Mouse (Mus musculus): Measurements from ENCODE around the gene Mtfp1. TPM values are rescaled to one million over a fixed set of nuclear protein-coding genes. Genes with fewer than 3 reads are reported as not detected.

Gene Mtfp1
- polyA plus RNA-seq, 1 experiment from 2014 or later = 7.7 TPM

- Histone ChIP-seq H3K4me2 (no peak overlapping the region), H3K9ac (no peak overlapping the region), H3K9me3 (no peaks in the 10 kb centered on the region), H3K36me3 (no peaks in the 10 kb centered on the region), H3K4me1 (no peaks in the 10 kb centered on the region), H3K4me3 (no peak overlapping the region), H3K27me3 (peaks cover 4% of the 10 kb centered on the region; the same call in 1 of the 2 replicates), H3K27ac (no peak overlapping the region)
- WGBS = 61% methylated on average over 1 of the region's 1 CpGs
- no peak for ATAC-seq (ENCODE audit: insufficient number of reproducible peaks, insufficient read depth, low FRiP score, low TSS enrichment, low read depth)
Measured at GRCm38 (mm10) chr11:4069664-4070063, 25.6 kb downstream of the Mtfp1 start.

DNA sequence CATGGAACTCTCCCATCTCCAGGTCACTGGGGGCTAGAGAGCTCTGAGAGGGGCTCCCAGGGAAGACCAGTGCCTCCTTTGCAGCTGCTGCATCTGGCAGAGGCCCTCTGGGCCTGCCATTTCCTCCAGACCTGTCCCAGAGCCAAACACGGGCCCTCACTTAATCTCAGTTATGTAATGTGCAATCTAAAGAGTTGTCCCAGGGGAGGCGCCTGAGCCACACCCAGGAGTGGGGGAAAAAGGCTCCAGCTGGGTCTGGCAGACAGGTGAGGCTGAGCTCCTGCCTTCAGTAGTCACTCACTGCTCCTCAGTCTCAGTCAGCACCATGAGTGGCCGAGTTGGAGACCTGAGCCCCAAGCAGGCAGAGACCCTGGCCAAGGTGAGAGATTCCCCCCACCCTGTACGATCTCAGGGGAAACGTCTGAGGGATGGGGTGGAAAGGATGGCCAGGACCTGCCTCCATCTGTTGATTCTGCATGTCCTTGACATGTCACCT, 30.6 kb downstream of the Mtfp1 start, which contains the start of gene Sec14l3:
Gene Sec14l3 (plus strand): TSS at position 215 of the 496 bp plus-strand sequence.
- H3K4me2 ChIP-seq = no peak within 1 kb of the TSS
- H3K4me1 ChIP-seq = peaks cover 6% of the 10 kb centered on the region; the same call in 1 of the 2 replicates
- no peaks in the 10 kb centered on the region for H3K36me3 ChIP-seq
- 69% methylated on average over 5 of the region's 5 CpGs for WGBS
- H3K27ac ChIP-seq = no peak within 1 kb of the TSS
- no peak within 1 kb of the TSS for H3K4me3 ChIP-seq
- ATAC-seq (ENCODE audit: insufficient number of reproducible peaks, insufficient read depth, low FRiP score, low TSS enrichment, low read depth) = no peak
- H3K27me3 ChIP-seq = peaks cover 4% of the 10 kb centered on the region; the same call in 1 of the 2 replicates
- H3K9ac ChIP-seq = no peak within 1 kb of the TSS
- H3K9me3 ChIP-seq = no peaks in the 10 kb centered on the region

DNA sequence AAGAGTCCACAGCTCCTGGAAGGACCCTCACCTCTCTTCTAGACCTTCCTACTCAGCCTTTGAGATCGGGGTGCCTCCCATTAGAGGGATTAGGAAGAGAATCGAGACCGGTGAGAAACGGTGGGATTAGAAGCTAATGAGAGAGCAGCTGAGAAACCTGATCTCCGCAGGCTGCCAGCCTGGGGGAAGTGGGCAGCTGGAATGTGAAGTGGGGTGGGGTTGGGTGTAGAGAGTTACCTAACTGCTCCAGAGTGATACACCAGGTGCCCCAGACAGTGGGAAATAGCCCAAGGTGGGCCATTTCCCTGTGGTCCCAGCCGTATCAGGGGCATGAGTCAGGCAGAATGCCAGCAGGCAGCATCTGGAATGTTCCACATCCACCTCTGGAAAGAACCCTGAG, 32.3 kb downstream of the Mtfp1 start:
- H3K4me1 ChIP-seq = peaks cover 6% of the 10 kb centered on the region; the same call in 1 of the 2 replicates
- no peaks in the 10 kb centered on the region for H3K36me3 ChIP-seq
- no peak for ATAC-seq (ENCODE audit: insufficient number of reproducible peaks, insufficient read depth, low FRiP score, low TSS enrichment, low read depth)
- no peak overlapping the region for H3K4me3 ChIP-seq
- no peak overlapping the region for H3K27ac ChIP-seq
- peaks cover 4% of the 10 kb centered on the region; the same call in 1 of the 2 replicates for H3K27me3 ChIP-seq
- H3K4me2 ChIP-seq = no peak overlapping the region
- WGBS = 27% methylated on average over 6 of the region's 6 CpGs
- no peak overlapping the region for H3K9ac ChIP-seq
- H3K9me3 ChIP-seq = no peaks in the 10 kb centered on the region

DNA sequence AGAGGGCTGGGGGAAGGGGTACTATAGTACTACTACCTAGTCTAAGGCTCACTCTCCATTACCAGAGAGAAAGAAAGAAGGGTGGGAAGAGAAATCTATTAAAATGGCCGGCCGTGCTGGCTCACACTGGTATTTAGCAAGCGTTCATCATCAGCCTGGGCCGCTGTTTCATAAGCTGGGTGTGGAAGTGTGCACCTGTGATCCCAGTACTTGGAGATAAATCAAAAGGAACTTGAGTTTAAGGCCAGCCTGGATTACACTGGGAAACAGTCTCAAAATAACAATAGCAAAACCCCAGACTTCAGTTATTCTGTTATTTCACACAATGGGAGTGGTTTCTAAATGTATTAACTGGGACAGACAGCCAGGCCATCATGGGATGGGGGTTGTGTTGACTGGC, 32.7 kb downstream of the Mtfp1 start:
- no peak for ATAC-seq (ENCODE audit: insufficient number of reproducible peaks, insufficient read depth, low FRiP score, low TSS enrichment, low read depth)
- Histone ChIP-seq H3K9ac (no peak overlapping the region), H3K4me2 (no peak overlapping the region), H3K9me3 (no peaks in the 10 kb centered on the region), H3K4me1 (peaks cover 6% of the 10 kb centered on the region; the same call in 1 of the 2 replicates), H3K27me3 (peaks cover 4% of the 10 kb centered on the region; the same call in 1 of the 2 replicates), H3K4me3 (no peak overlapping the region), H3K36me3 (no peaks in the 10 kb centered on the region), H3K27ac (no peak overlapping the region)
- WGBS = 87% methylated on average over 4 of the region's 4 CpGs

DNA sequence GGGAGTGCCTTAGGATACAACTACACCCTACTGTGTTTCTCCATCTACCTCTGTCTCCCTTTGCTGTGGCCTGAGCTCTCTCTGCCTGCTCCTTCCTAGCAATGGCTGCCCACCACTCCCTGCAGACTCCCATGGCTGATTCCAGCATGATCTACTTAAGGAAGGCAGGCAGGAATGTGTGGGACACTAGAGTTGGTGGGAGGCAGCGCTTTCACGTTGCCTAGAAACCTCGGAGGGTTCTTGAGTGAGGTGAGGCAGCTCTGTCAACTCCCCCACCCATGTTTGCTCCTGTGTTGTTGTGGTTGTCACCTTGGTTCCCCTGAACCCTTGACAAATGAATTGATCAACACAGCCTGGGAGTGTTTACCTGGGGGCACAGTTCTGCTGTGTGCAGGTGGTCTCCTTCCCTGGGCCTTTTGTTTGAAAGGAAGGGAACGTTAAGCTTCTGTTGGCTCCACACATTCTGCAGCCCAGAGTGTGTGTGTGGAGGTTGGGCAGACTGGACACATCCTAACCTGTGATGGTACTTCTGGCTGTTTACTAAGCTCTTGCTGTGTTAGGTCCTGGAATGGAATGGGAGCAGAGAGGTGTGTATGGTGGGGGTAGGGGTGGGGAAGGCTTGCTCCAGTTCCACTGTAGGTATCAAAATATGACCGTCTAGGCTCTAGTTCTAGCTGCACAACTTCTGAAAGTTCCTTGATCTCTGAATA, 34.2 kb downstream of the Mtfp1 start:
- H3K27me3 ChIP-seq = peaks cover 4% of the 10 kb centered on the region; the same call in 1 of the 2 replicates
- no peak overlapping the region for H3K27ac ChIP-seq
- H3K4me3 ChIP-seq = no peak overlapping the region
- no peak overlapping the region for H3K4me2 ChIP-seq
- H3K9me3 ChIP-seq = no peaks in the 10 kb centered on the region
- no peak for ATAC-seq (ENCODE audit: insufficient number of reproducible peaks, insufficient read depth, low FRiP score, low TSS enrichment, low read depth)
- 78% methylated on average over 5 of the region's 5 CpGs for WGBS
- no peaks in the 10 kb centered on the region for H3K36me3 ChIP-seq
- H3K9ac ChIP-seq = no peak overlapping the region
- peaks cover 6% of the 10 kb centered on the region; the same call in 1 of the 2 replicates for H3K4me1 ChIP-seq

GRCm38 (mm10) chr11:4053586-4053985, 41.7 kb downstream of the Mtfp1 start:
- no peaks in the 10 kb centered on the region for H3K27me3 ChIP-seq
- H3K9me3 ChIP-seq = no peaks in the 10 kb centered on the region
- no peaks in the 10 kb centered on the region for H3K4me1 ChIP-seq
- H3K4me2 ChIP-seq = no peak overlapping the region
- no peaks in the 10 kb centered on the region for H3K36me3 ChIP-seq
- WGBS = 15% methylated on average over 5 of the region's 5 CpGs
- H3K4me3 ChIP-seq = no peak overlapping the region
- no peak overlapping the region for H3K9ac ChIP-seq
- no peak for ATAC-seq (ENCODE audit: insufficient number of reproducible peaks, insufficient read depth, low FRiP score, low TSS enrichment, low read depth)
- H3K27ac ChIP-seq = no peak overlapping the region

DNA sequence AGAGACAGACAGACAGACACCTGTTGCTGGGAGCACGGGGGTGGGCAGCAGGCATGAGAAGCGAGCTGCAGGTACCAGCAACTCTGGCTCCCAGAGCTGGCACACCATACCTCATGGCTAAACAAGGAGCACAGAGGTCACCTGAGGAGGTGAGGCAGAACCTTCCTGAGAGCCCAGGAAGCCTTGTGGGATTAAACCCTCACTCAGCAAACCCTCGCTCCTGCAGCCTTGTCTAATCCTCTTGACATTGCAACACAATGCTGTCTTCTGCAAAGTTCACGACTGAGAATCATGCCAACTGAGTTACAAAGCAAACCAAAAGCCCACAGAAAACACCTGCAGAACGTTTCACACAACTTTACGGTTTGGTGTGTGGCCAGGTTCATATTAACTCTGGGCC, 46.8 kb downstream of the Mtfp1 start:
- H3K9me3 ChIP-seq = no peaks in the 10 kb centered on the region
- H3K4me3 ChIP-seq = no peak overlapping the region
- WGBS = 84% methylated on average over 6 of the region's 6 CpGs
- no peak overlapping the region for H3K9ac ChIP-seq
- no peaks in the 10 kb centered on the region for H3K27me3 ChIP-seq
- H3K27ac ChIP-seq = no peak overlapping the region
- no peaks in the 10 kb centered on the region for H3K4me1 ChIP-seq
- H3K36me3 ChIP-seq = no peaks in the 10 kb centered on the region
- ATAC-seq (ENCODE audit: insufficient number of reproducible peaks, insufficient read depth, low FRiP score, low TSS enrichment, low read depth) = no peak
- no peak overlapping the region for H3K4me2 ChIP-seq

- no peaks in the 10 kb centered on the region for H3K27me3 ChIP-seq
- no peaks in the 10 kb centered on the region for H3K36me3 ChIP-seq
- no peak overlapping the region for H3K9ac ChIP-seq
- no peaks in the 10 kb centered on the region for H3K9me3 ChIP-seq
- H3K4me1 ChIP-seq = no peaks in the 10 kb centered on the region
- ATAC-seq (ENCODE audit: insufficient number of reproducible peaks, insufficient read depth, low FRiP score, low TSS enrichment, low read depth) = no peak
- H3K27ac ChIP-seq = no peak overlapping the region
- no peak overlapping the region for H3K4me3 ChIP-seq
- WGBS = 84% methylated on average over 2 of the region's 2 CpGs
- H3K4me2 ChIP-seq = no peak overlapping the region
Measured at GRCm38 (mm10) chr11:4047766-4048165, 47.5 kb downstream of the Mtfp1 start.

- H3K4me2 ChIP-seq = no peak overlapping the region
- H3K9ac ChIP-seq = no peak overlapping the region
- no peaks in the 10 kb centered on the region for H3K9me3 ChIP-seq
- no peak overlapping the region for H3K27ac ChIP-seq
- ATAC-seq (ENCODE audit: insufficient number of reproducible peaks, insufficient read depth, low FRiP score, low TSS enrichment, low read depth) = no peak
- no peaks in the 10 kb centered on the region for H3K27me3 ChIP-seq
- H3K4me3 ChIP-seq = no peak overlapping the region
- H3K4me1 ChIP-seq = no peaks in the 10 kb centered on the region
- H3K36me3 ChIP-seq = no peaks in the 10 kb centered on the region
- WGBS = 72% methylated on average over 5 of the region's 5 CpGs
Measured at GRCm38 (mm10) chr11:4046526-4046925, 48.7 kb downstream of the Mtfp1 start.

DNA sequence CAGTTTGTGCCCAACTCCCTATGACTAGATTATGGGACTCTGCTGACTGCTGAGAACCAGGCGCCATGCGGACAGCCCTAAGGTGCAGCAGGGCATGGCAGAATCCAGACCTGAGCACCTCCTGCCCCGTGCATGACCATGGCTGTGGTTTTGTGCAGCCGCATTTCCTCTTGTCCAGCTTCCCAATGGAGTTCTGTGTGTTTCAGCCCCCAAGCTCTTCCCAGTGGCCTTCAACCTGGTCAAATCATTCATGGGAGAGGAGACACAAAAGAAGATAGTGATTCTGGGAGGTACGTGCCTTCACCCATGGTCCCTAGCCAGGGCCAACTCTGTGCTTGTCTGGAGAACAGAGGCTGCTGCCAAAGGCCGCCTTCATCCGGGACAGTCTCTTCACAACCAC, 52.2 kb downstream of the Mtfp1 start:
- 88% methylated on average over 7 of the region's 7 CpGs for WGBS
- H3K4me2 ChIP-seq = no peak overlapping the region
- no peak overlapping the region for H3K27ac ChIP-seq
- no peak overlapping the region for H3K4me3 ChIP-seq
- no peak overlapping the region for H3K9ac ChIP-seq
- H3K27me3 ChIP-seq = no peaks in the 10 kb centered on the region
- H3K4me1 ChIP-seq = no peaks in the 10 kb centered on the region
- no peaks in the 10 kb centered on the region for H3K9me3 ChIP-seq
- no peak for ATAC-seq (ENCODE audit: insufficient number of reproducible peaks, insufficient read depth, low FRiP score, low TSS enrichment, low read depth)
- no peaks in the 10 kb centered on the region for H3K36me3 ChIP-seq

Measured in embryonic facial prominence, embryonic 13.5 days (tissue).